Mouse (Mus musculus) olfactory bulb, adult 2 months (tissue): Measurements from ENCODE around the gene Gm4353. TPM values are rescaled to one million over a fixed set of nuclear protein-coding genes. Genes with fewer than 3 reads are reported as not detected.

Source experiments
- H3K27ac ChIP-seq: fragments of 200-500 bp; 2 replicates; pipeline ENCODE4 v1.5.1; 2012; ENCODE audit warnings: low read depth, low read length; ENCODE audit not compliant: insufficient read depth
- H3K4me1 ChIP-seq: fragments of 200-500 bp; 2 replicates; pipeline ENCODE4 v1.6.1; 2012; ENCODE audit warnings: low read length; ENCODE audit not compliant: control insufficient read depth, insufficient read depth
- H3K4me3 ChIP-seq: fragments of 200-500 bp; 2 replicates; pipeline ENCODE4 v1.5.1; 2012; ENCODE audit warnings: mild to moderate bottlenecking, low read depth, low read length, moderate library complexity; ENCODE audit not compliant: insufficient read depth
- CTCF ChIP-seq: fragments of 200-500 bp; IDR thresholded peaks from 2 replicates; pipeline ENCODE4 v1.5.1; 2012; ENCODE audit warnings: low read depth, mild to moderate bottlenecking, low read length, moderate library complexity; ENCODE audit not compliant: insufficient read depth
- POLR2A ChIP-seq: fragments of 200-500 bp; IDR thresholded peaks from 2 replicates; pipeline ENCODE4 v1.6.1; 2012; ENCODE audit warnings: mild to moderate bottlenecking, low read depth, low read length, moderate library complexity; ENCODE audit not compliant: insufficient read depth
- WGBS: fragments of 180-500 bp; shearing (Covaris S2); methylation state at CpG from one replicate; pipeline ENCODE4 v1.1.7; 2018; 5-methylcytosine and 5-hydroxymethylcytosine counted together
- polyA plus RNA-seq: library from polyadenylated mRNA; stranded (reverse); fragments of >200 nt; gene quantifications from 2 replicates; pipeline ENCODE4 v1.2.4, GENCODE M21; 2012; ENCODE audit warnings: low replicate concordance; ENCODE audit not compliant: missing spikeins, insufficient read depth, insufficient read length

Gm4353 gene
- polyA plus RNA-seq, 1 experiment = not detected

DNA sequence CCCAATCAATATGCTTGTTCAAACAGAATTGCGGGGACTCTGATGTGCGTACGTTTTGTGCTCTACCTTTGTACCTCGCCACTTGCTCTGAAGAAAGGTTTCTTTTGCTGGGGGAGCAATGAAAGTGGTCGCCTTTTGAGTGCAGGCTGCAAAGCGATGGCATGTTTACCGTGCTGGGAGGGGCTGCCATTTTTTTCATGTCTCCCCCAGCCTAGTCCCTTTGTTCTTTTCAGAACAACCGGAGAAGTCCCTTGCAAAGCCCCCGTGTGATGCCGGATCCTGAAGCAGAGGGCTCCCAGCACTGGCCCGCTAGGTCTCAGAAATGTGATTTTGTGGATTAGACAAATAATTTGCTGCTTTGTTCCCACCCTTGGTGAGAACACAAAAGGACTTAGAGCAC lies 36.8 kb upstream of the Gm4353 start:
- no peak overlapping the region for H3K4me3 ChIP-seq
- 76% methylated on average over 11 of the region's 11 CpGs for WGBS
- no peak overlapping the region for H3K27ac ChIP-seq
- H3K4me1 ChIP-seq = no peaks in the 10 kb centered on the region
- no peak for TF ChIP-seq CTCF
- TF ChIP-seq POLR2A = no peak

DNA sequence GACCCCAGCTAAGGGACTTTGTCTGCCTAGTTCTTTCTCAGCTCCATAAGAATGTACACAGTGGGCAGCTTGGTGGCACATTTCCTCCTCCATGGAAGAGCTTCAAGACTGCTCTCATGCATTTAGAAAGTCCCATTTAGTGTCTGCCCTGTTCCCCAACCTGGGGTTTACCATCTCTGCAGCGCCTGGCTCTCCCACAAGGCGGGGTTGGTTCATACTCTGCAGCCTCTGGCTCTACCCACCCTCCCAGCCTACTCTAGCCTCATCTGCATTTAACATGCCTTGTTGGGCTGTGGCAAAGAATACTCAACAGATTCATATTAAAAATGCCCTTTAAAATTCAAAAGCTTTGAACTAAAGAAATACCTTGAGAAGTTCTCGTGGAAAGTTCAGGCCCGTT lies 36.3 kb upstream of the Gm4353 start:
- H3K27ac ChIP-seq = no peak overlapping the region
- H3K4me1 ChIP-seq = no peaks in the 10 kb centered on the region
- no peak for TF ChIP-seq CTCF
- no peak overlapping the region for H3K4me3 ChIP-seq
- WGBS = 90% methylated on average over 4 of the region's 4 CpGs

DNA sequence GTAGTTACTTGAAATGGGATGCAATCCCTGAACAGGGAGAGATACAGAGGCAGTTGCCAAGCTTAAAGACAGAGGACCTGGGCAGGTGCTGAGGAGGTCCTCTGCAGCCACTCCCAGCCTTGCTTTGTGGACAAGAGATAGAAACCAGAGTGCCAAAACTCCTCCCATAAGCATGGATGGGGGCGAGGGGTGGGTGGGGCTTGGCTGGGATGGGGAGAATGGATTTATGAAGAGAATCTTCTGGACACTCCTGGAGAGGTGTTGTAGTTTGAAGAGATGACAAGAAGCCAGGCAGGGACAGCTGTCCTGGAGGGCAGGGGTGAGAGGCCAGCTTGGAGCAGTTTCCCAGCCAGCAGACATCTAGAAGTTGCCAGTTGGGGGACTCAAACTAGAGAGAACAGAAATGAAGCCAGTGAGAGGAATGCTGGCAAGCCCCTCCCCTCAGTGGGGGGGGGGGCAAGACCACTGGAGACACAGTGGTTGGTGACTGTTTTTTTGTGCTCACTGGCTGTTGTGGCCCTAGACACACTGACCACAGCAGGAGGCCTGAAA lies 34.9 kb upstream of the Gm4353 start:
- no peak for TF ChIP-seq POLR2A
- TF ChIP-seq CTCF = no peak
- Histone ChIP-seq H3K4me3 (no peak overlapping the region), H3K27ac (no peak overlapping the region), H3K4me1 (no peaks in the 10 kb centered on the region)
- WGBS = 78% methylated on average over 1 of the region's 1 CpGs

DNA sequence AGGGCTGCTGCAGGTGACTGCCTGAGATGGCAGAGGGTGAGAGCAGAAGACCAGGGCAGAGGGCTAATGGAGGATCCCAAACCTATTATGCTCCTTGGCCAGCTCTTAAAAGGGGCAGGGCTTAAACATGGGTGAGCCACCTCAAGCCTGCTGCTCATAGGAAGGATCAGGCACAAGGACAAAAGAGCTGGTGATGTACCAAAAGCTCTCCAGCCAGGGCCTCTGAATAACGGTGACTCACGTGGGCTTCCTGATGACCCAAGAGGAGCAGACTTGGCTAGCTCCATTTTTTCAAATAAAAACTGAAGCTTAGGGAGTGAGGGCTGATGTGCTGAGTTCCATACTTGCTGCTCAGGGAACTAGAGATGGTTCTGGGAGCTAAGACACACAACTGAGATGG lies 31.6 kb upstream of the Gm4353 start:
- Histone ChIP-seq H3K4me3 (no peak overlapping the region), H3K27ac (no peak overlapping the region), H3K4me1 (no peaks in the 10 kb centered on the region)
- WGBS = 57% methylated on average over 2 of the region's 2 CpGs
- TF ChIP-seq CTCF (no peak), POLR2A (no peak)

DNA sequence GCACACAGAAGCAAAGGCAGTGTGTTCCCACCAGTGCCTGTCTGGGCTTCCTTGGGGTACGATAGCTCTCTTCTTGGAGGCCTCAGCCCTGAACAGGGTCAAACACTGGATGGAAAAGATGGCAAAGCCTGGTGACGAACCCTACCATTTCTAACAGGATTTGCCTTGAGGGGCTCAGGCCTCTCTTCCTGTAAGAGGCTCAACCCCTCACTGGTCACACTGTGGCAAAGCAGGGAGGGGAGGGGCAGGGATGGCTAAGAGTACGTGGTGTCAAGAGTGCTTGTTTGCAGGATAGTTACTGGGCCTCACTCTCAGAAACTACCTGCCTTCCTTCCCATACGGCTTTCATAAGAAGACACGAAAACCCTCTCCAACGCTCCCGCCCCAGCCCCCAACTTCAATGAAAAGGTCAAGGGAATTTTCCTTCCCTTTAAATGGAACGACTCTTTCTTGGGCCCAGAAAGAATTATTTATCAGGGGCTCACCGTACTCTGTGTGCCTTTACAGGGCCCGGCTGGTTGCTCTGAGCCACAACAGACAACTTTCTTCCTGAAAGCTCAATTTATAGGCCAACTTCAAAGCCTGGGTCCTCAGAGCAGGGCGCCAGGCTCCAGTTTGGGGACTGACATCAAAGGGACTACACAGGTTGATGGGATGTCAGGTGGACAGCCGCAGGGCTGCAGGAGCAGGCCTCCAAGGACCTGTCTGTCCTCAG lies 30.9 kb upstream of the Gm4353 start:
- Histone ChIP-seq H3K4me3 (no peak overlapping the region), H3K4me1 (no peaks in the 10 kb centered on the region), H3K27ac (no peak overlapping the region)
- 86% methylated on average over 12 of the region's 12 CpGs for WGBS
- TF ChIP-seq POLR2A (no peak), CTCF (no peak)

DNA sequence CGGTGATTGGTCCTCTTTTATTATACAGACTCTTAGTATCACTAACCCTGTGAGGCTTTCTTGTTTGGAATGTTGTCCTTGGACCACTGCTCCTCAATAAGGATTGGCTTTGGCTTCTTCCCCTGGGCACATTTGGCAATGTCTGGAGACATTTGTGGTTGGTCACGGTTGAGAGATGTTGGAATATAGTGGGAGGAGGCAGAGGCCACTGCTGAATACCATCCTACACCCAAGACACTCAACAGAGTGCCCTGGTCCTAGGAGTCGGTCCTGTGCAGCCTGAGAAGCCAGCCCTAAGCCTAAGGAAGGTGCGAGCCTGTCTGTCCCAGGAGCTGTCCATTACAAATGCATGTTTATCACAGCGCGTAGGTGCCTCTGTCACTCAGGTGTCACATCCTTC lies 27.1 kb upstream of the Gm4353 start:
- no peaks in the 10 kb centered on the region for H3K4me1 ChIP-seq
- H3K27ac ChIP-seq = no peak overlapping the region
- TF ChIP-seq POLR2A (no peak), CTCF (no peak)
- H3K4me3 ChIP-seq = no peak overlapping the region
- 86% methylated on average over 6 of the region's 6 CpGs for WGBS

DNA sequence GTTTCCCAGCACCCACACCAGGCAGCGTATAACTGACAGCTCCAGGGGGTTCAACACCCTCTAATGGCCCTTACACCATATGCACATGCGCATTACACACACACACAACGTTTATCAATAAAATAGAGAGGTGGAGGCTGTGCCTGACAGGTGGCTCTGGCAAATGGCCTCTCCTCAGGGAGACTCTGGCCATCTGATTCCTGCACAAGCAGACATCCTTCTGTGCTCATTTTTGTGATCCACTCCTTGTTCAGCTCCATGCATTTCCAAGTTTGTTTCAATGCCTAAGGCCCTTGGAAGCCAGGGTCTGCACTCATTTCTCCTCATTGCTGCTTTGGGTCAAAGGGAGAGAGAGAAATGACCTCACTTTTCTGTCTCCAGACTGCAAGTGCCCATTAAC lies 26.2 kb upstream of the Gm4353 start:
- no peak for TF ChIP-seq POLR2A
- 82% methylated on average over 3 of the region's 3 CpGs for WGBS
- H3K4me3 ChIP-seq = no peak overlapping the region
- H3K4me1 ChIP-seq = no peaks in the 10 kb centered on the region
- no peak overlapping the region for H3K27ac ChIP-seq

DNA sequence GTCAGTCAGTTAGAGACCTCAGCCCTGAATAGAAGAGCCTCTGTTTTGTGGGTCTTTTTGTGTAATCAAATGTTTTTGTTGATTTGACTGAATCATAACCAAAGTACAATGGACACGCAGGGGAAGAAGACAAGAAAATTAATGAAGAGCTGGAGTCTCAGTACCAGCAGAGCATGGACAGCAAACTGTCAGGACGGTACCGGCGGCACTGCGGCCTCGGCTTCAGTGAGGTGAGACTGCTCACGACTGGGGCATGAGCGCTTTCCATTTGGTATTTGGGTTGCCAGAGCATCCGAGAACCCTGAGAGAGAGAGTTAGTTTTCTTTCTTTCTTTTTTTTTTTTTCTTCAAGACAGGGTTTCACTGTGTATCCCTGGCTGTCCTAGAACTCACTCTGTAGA lies 18.7 kb upstream of the Gm4353 start:
- TF ChIP-seq POLR2A (no peak), CTCF (no peak)
- Histone ChIP-seq H3K4me3 (no peak overlapping the region), H3K4me1 (0 out of 2 replicates have a peak, but pooled peaks cover 2% of the 10 kb centered on the region), H3K27ac (no peak overlapping the region)
- WGBS = 94% methylated on average over 9 of the region's 9 CpGs

DNA sequence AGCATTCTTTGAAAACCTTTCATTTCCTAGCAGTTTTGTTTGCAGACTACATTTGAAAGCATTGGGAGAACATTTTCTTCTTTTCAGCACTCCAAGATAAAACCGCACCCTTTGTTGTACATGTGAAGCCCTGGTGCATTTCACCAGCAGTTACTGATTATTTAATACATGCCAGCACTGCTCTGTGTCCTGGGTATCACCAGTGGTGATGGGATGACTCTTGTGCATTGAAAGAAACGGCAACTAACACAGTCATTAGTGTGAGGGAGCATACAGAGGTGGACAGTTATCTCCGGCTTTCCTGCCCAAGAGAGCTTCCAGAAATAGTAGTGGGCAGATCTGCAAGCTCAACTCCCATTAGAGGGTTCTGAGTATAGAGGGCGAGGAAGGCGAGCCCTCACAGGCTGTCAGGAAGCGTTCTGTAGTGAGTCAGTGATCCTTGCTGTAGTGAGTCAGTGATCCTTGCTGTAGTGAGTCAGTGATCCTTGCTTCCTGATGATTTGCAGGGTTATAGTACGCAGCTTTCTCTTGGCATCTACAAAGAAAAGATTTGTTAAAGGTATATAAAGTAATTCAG lies 15.6 kb upstream of the Gm4353 start:
- TF ChIP-seq POLR2A (no peak), CTCF (no peak)
- peak overlapping the region; percentile 7; the same call in 1 of the 2 replicates for H3K27ac ChIP-seq
- H3K4me1 ChIP-seq = peaks cover 5% of the 10 kb centered on the region; the same call in 1 of the 2 replicates
- WGBS = 37% methylated on average over 7 of the region's 7 CpGs
- H3K4me3 ChIP-seq = no peak overlapping the region
